In the genomic region with DNA sequence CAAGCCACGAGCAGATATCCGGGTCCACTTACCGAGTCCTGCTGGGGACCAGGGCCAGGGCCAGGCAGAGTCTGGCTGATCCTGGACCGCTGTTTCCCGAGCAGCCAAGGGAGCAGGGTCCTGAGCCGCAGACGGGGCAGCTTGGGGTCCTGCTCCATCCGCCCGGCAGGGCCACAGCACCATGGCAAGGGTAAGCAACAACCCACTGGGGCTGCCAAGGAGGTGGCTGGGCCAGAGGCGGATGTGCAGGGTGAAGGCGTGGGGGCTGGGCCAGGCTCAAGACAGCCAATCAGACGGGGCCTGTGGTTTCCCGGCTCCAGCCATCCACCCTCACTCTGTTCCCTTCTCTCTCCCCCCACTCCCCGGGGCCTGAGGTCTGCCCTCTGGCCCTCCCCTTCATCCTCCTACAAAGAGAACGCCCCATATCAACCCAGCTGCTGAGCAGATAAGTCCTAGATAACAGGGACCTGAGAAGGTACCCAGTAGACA, we compare ENCODE assay signal across 9 mouse cellular contexts. TPM values are rescaled to one million over a fixed set of nuclear protein-coding genes. Genes with fewer than 3 reads are reported as not detected.
A peak's percentile ranks its signal among the peaks of the same experiment; 100 is the strongest.
DNase-seq lines count a peak whose midpoint lies in the region; ATAC-seq and TF ChIP-seq lines count a peak whose summit lies in the region.
"Had no signal": no experiment of that assay in that cellular context is flagged by ENCODE, and none has a peak within 500 bp of the region (broad histone marks: within the 10 kb centered on the region; RNA-seq: fewer than 3 reads in every experiment).

No protein-coding gene starts in this region.

- H3K9ac ChIP-seq in stomach, embryonic 14.5 days (replicated peaks; ENCODE audit: low read depth, low read length): no peak overlapping the region
- H3K9ac ChIP-seq in stomach, postnatal 0 days (ENCODE audit: low read length): no peak overlapping the region
- no peak overlapping the region for H3K9ac ChIP-seq in intestine, embryonic 16.5 days (ENCODE audit: low read depth, low read length)
- H3K9ac ChIP-seq in forebrain, postnatal 0 days: no peak overlapping the region
- H3K9ac ChIP-seq: limb, embryonic 15.5 days had no signal

- H3K9me3 ChIP-seq in stomach, embryonic 14.5 days (ENCODE audit: control insufficient read depth, low read depth, low read length): no peaks in the 10 kb centered on the region
- no peaks in the 10 kb centered on the region for H3K9me3 ChIP-seq in stomach, postnatal 0 days (ENCODE audit: control insufficient read depth, low read length)
- no peaks in the 10 kb centered on the region for H3K9me3 ChIP-seq in embryonic facial prominence, embryonic 10.5 days
- no peaks in the 10 kb centered on the region for H3K9me3 ChIP-seq in intestine, embryonic 16.5 days (ENCODE audit: control insufficient read depth, low read length)
- no peaks in the 10 kb centered on the region for H3K9me3 ChIP-seq in forebrain, postnatal 0 days (ENCODE audit: low read length)
- H3K9me3 ChIP-seq: limb, embryonic 15.5 days had no signal

- ATAC-seq in stomach, embryonic 14.5 days (ENCODE audit: insufficient number of reproducible peaks, insufficient read depth, low FRiP score, low read depth): peak; percentile 24; the same call in 1 of the 2 replicates
- ATAC-seq in stomach, postnatal 0 days (ENCODE audit: low FRiP score, low TSS enrichment): no peak
- peak; percentile 64 for ATAC-seq in intestine, embryonic 16.5 days
- peak; percentile 67 for ATAC-seq in megakaryocyte-erythroid progenitor cell, adult 5-6 weeks (replicated peaks; ENCODE audit: low FRiP score, low TSS enrichment, poor library complexity, severe bottlenecking)
- ATAC-seq in forebrain, postnatal 0 days: no peak

- H3K27me3 ChIP-seq in stomach, embryonic 14.5 days (ENCODE audit: control insufficient read depth, insufficient read depth, low read length): no peaks in the 10 kb centered on the region
- no peaks in the 10 kb centered on the region for H3K27me3 ChIP-seq in stomach, postnatal 0 days (ENCODE audit: control insufficient read depth, insufficient read depth, low read length)
- no peaks in the 10 kb centered on the region for H3K27me3 ChIP-seq in embryonic facial prominence, embryonic 10.5 days (replicated peaks; ENCODE audit: low read depth, poor library complexity, severe bottlenecking)
- H3K27me3 ChIP-seq in intestine, embryonic 16.5 days (replicated peaks; ENCODE audit: control insufficient read depth, insufficient read depth, low read length): no peaks in the 10 kb centered on the region
- H3K27me3 ChIP-seq in forebrain, postnatal 0 days (ENCODE audit: insufficient read depth, low read length): no peaks in the 10 kb centered on the region
- H3K27me3 ChIP-seq: limb, embryonic 15.5 days had no signal

- WGBS in stomach, embryonic 14.5 days: 68% methylated on average over 15 of the region's 15 CpGs
- WGBS in stomach, postnatal 0 days: 68% methylated on average over 15 of the region's 15 CpGs
- 70% methylated on average over 15 of the region's 15 CpGs for WGBS in embryonic facial prominence, embryonic 10.5 days
- WGBS in intestine, embryonic 16.5 days: 71% methylated on average over 15 of the region's 15 CpGs
- WGBS in forebrain, postnatal 0 days: 69% methylated on average over 15 of the region's 15 CpGs

- no peak overlapping the region for H3K4me3 ChIP-seq in stomach, embryonic 14.5 days (ENCODE audit: low read depth, low read length)
- no peak overlapping the region for H3K4me3 ChIP-seq in stomach, postnatal 0 days (ENCODE audit: low read depth, low read length)
- no peak overlapping the region; the same call in 1 of the 2 replicates for H3K4me3 ChIP-seq in embryonic facial prominence, embryonic 10.5 days
- peak overlapping the region; percentile 2; the same call in 1 of the 2 replicates for H3K4me3 ChIP-seq in intestine, embryonic 16.5 days (ENCODE audit: low read length)
- H3K4me3 ChIP-seq in forebrain, postnatal 0 days (ENCODE audit: low read depth, low read length): no peak overlapping the region
- H3K4me3 ChIP-seq: limb, embryonic 15.5 days had no signal

- DNase-seq in stomach, postnatal 0 days (ENCODE audit: low spot score): no peak
- DNase-seq in embryonic facial prominence, embryonic 10.5 days (ENCODE audit: low spot score): no peak
- no peak for DNase-seq in neural tube, embryonic 10.5 days (ENCODE audit: extremely low spot score, low spot score)
- DNase-seq in forebrain, postnatal 0 days: no peak
- no peak for DNase-seq in ovary, postnatal 14 days (ENCODE audit: low spot score)

- TF ChIP-seq CTCF in stomach, postnatal 0 days (IDR thresholded peaks at IDR 0.05; ENCODE audit: low read depth): no peak
- TF ChIP-seq CTCF in forebrain, postnatal 0 days (IDR thresholded peaks at IDR 0.05; ENCODE audit: low read depth): no peak

- no peak overlapping the region for H3K27ac ChIP-seq in stomach, embryonic 14.5 days (ENCODE audit: low read length)
- no peak overlapping the region for H3K27ac ChIP-seq in stomach, postnatal 0 days (replicated peaks)
- peak overlapping the region; percentile 15; the same call in 1 of the 2 replicates for H3K27ac ChIP-seq in embryonic facial prominence, embryonic 10.5 days (replicated peaks)
- H3K27ac ChIP-seq in intestine, embryonic 16.5 days (ENCODE audit: low read length): no peak overlapping the region
- H3K27ac ChIP-seq in forebrain, postnatal 0 days (ENCODE audit: low read depth, low read length): no peak overlapping the region
- H3K27ac ChIP-seq: limb, embryonic 15.5 days had no signal

- 0 out of 2 replicates have a peak, but pooled peaks cover 3% of the 10 kb centered on the region for H3K4me1 ChIP-seq in stomach, embryonic 14.5 days (ENCODE audit: control insufficient read depth, insufficient read depth, low read length)
- H3K4me1 ChIP-seq in stomach, postnatal 0 days (replicated peaks; ENCODE audit: control insufficient read depth, insufficient read depth): no peaks in the 10 kb centered on the region
- H3K4me1 ChIP-seq in embryonic facial prominence, embryonic 10.5 days: peaks cover 30% of the 10 kb centered on the region
- peaks cover 16% of the 10 kb centered on the region; the same call in 1 of the 2 replicates for H3K4me1 ChIP-seq in intestine, embryonic 16.5 days (ENCODE audit: control insufficient read depth, insufficient read depth, low read length)
- no peaks in the 10 kb centered on the region for H3K4me1 ChIP-seq in forebrain, postnatal 0 days (ENCODE audit: insufficient read depth)

- peaks cover 15% of the 10 kb centered on the region; the same call in 1 of the 2 replicates for H3K36me3 ChIP-seq in stomach, embryonic 14.5 days (ENCODE audit: control insufficient read depth, insufficient read depth, low read length)
- H3K36me3 ChIP-seq in stomach, postnatal 0 days (ENCODE audit: control insufficient read depth, insufficient read depth, low read length): no peaks in the 10 kb centered on the region; the same call in 1 of the 2 replicates
- H3K36me3 ChIP-seq in embryonic facial prominence, embryonic 10.5 days (replicated peaks): peaks cover 47% of the 10 kb centered on the region
- H3K36me3 ChIP-seq in intestine, embryonic 16.5 days (ENCODE audit: control insufficient read depth, insufficient read depth, low read length): peaks cover 3% of the 10 kb centered on the region; the same call in 1 of the 2 replicates
- H3K36me3 ChIP-seq in forebrain, postnatal 0 days (ENCODE audit: insufficient read depth): no peaks in the 10 kb centered on the region

- no peak for TF ChIP-seq EP300 in stomach, postnatal 0 days (optimal IDR thresholded peaks at IDR 0.05)

- H3K4me2 ChIP-seq in stomach, embryonic 14.5 days (replicated peaks; ENCODE audit: low read depth, low read length): no peak overlapping the region
- no peak overlapping the region for H3K4me2 ChIP-seq in stomach, postnatal 0 days (replicated peaks; ENCODE audit: low read depth)
- H3K4me2 ChIP-seq in intestine, embryonic 16.5 days (ENCODE audit: low read depth, low read length): no peak overlapping the region
- H3K4me2 ChIP-seq in forebrain, postnatal 0 days (ENCODE audit: low read depth): no peak overlapping the region
- H3K4me2 ChIP-seq: limb, embryonic 15.5 days had no signal

RNA-seq across cellular contexts. Expression of gene Rps6ka1, which starts 14.7 kb away (rescaled TPM):
- polyA plus RNA-seq in stomach, embryonic 14.5 days (2014; fragmentation: Nextera tagmentation; extraction: Ambion mirVana): 58.8 and 60.1 TPM in 2 replicates
- 45.5 and 46.0 TPM in 2 replicates for polyA plus RNA-seq in stomach, postnatal 0 days (2015; fragmentation: Nextera tagmentation; extraction: Ambion mirVana)
- polyA plus RNA-seq in embryonic facial prominence, embryonic 10.5 days (2016; fragmentation: Nextera tagmentation; extraction: Ambion mirVana): 46.6 and 47.6 TPM in 2 replicates
- polyA plus RNA-seq in intestine, embryonic 16.5 days (2015; fragmentation: Nextera tagmentation; extraction: Ambion mirVana): 148 and 156 TPM in 2 replicates
- 37.3 and 46.2 TPM in 2 replicates for total RNA-seq in megakaryocyte-erythroid progenitor cell, adult 5-6 weeks (2014; fragmentation: Nextera tagmentation)
- total RNA-seq in megakaryocyte-erythroid progenitor cell, adult 5-6 weeks (2017): 16.3 and 36.1 TPM in 2 replicates
- 21.2 and 21.4 TPM in 2 replicates for total RNA-seq in forebrain, postnatal 0 days (2014; rRNA removed)
- polyA plus RNA-seq in forebrain, postnatal 0 days (2015; fragmentation: Nextera tagmentation; extraction: Ambion mirVana): 14.3 and 19.4 TPM in 2 replicates

Comparison
In these comparisons a context has a peak if more than half of its experiments do, and no peak if none do; other contexts are left out.
1. ATAC-seq: peak in stomach, embryonic 14.5 days (single experiment), intestine, embryonic 16.5 days (single experiment) and megakaryocyte-erythroid progenitor cell, adult 5-6 weeks (single experiment); none in stomach, postnatal 0 days (single experiment) and forebrain, postnatal 0 days (single experiment).